Mouse (Mus musculus) layer of hippocampus, adult 8-10 months (tissue): ENCODE data around the gene Efna3. TPM values are rescaled to one million over a fixed set of nuclear protein-coding genes. Genes with fewer than 3 reads are reported as not detected.
A peak's percentile ranks its signal among the peaks of the same experiment; 100 is the strongest.

Experiments
- DNase-seq, 2 experiments: peaks; one replicate each; pipeline ENCODE4 v3.0.0; 2022; ENCODE audit warnings: low spot score in 2 of 2
- total RNA-seq, 4 experiments: library from RNA; stranded (reverse); gene quantifications; 2 replicates each; pipeline ENCODE4 v1.2.4; 2022

Efna3 gene
- total RNA-seq, 4 experiments from 2014 or later = 57.7 to 72.8 (median 60.8) TPM

- DNase-seq = no peak
These were observed 15.2 kb upstream of the Efna3 start, which contains the start of gene Efna4 for GRCm38 (mm10) chr3:89337721-89338578. Gene Efna4 (minus strand): TSS chr3:89338028.

GRCm38 (mm10) chr3:89337062-89337720, 14.4 kb upstream of the Efna3 start:
- DNase-seq = no peak

- no peak for DNase-seq
These were observed 13.8 kb upstream of the Efna3 start for GRCm38 (mm10) chr3:89336529-89336928.

GRCm38 (mm10) chr3:89333053-89333452, 10.3 kb upstream of the Efna3 start:
- DNase-seq = no peak

GRCm38 (mm10) chr3:89332476-89332875, 9.7 kb upstream of the Efna3 start:
- no peak for DNase-seq

- DNase-seq = no peak
These were observed 9.2 kb upstream of the Efna3 start for GRCm38 (mm10) chr3:89332013-89332412.

GRCm38 (mm10) chr3:89331561-89331960, 8.8 kb upstream of the Efna3 start:
- DNase-seq = no peak

- no peak for DNase-seq
These were observed 8.2 kb upstream of the Efna3 start for GRCm38 (mm10) chr3:89330948-89331347.

GRCm38 (mm10) chr3:89330346-89330745, 7.6 kb upstream of the Efna3 start:
- DNase-seq = no peak

GRCm38 (mm10) chr3:89328623-89329022, 5.9 kb upstream of the Efna3 start:
- no peak for DNase-seq

GRCm38 (mm10) chr3:89327371-89327870, 4.7 kb upstream of the Efna3 start:
- no peak for DNase-seq

- no peak for DNase-seq
These were observed 3.1 kb upstream of the Efna3 start for GRCm38 (mm10) chr3:89325882-89326281.

GRCm38 (mm10) chr3:89322131-89322500, 649 bp downstream of the Efna3 start:
- no peak for DNase-seq

GRCm38 (mm10) chr3:89321183-89322130, 1.3 kb downstream of the Efna3 start:
- DNase-seq = no peak

GRCm38 (mm10) chr3:89320581-89321182, 2.1 kb downstream of the Efna3 start:
- no peak for DNase-seq

- DNase-seq = no peak
These were observed 3.0 kb downstream of the Efna3 start for GRCm38 (mm10) chr3:89319591-89320350.

GRCm38 (mm10) chr3:89318971-89319590, 3.7 kb downstream of the Efna3 start:
- no peak for DNase-seq

- DNase-seq = no peak
These were observed 4.4 kb downstream of the Efna3 start for GRCm38 (mm10) chr3:89318316-89318715.

- DNase-seq = no peak
These were observed 5.5 kb downstream of the Efna3 start for GRCm38 (mm10) chr3:89317246-89317645.

GRCm38 (mm10) chr3:89316833-89317232, 5.9 kb downstream of the Efna3 start:
- DNase-seq = peak; percentile 83 to 91
